Mouse (Mus musculus): ENCODE results near the gene Map1b. TPM values are rescaled to one million over a fixed set of nuclear protein-coding genes. Genes with fewer than 3 reads are reported as not detected.

Gene Map1b
- polyA plus RNA-seq, 1 experiment = 196 TPM

DNA sequence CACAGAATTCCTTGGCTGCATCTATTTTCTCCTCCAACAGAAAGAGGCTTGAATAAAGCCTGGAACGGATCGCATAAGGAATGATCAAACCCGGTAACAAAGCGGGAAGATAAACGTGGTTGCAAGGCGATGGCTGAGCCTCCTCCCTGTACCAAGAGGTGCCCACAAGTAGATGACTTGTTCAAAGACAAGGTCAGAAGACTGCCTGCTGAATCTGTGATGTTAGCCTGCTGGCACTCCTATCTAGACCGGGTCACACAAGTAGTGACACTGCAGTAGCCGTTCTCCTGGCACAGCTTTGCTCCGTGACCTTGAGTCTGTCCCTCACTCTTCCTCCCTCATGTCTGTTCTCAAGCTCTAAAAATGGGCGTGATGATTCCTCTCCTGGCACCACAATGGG, 2.4 kb downstream of the Map1b start:
- H3K4me1 ChIP-seq (ENCODE audit: control insufficient read depth, insufficient read depth, low read length) = peaks cover 16% of the 10 kb centered on the region
- 5% methylated on average over 10 of the region's 10 CpGs for WGBS
- TF ChIP-seq CTCF (IDR thresholded peaks at IDR 0.05; ENCODE audit: insufficient read depth, low read depth, low read length) = no peak
- no peak for TF ChIP-seq POLR2A (IDR thresholded peaks at IDR 0.05; ENCODE audit: insufficient read depth, low read depth, low read length)
- peak overlapping the region; percentile 86 for H3K27ac ChIP-seq (ENCODE audit: insufficient read depth, low read depth, low read length)
- H3K4me3 ChIP-seq (ENCODE audit: insufficient read depth, low read depth, low read length) = peak overlapping the region; percentile 61

DNA sequence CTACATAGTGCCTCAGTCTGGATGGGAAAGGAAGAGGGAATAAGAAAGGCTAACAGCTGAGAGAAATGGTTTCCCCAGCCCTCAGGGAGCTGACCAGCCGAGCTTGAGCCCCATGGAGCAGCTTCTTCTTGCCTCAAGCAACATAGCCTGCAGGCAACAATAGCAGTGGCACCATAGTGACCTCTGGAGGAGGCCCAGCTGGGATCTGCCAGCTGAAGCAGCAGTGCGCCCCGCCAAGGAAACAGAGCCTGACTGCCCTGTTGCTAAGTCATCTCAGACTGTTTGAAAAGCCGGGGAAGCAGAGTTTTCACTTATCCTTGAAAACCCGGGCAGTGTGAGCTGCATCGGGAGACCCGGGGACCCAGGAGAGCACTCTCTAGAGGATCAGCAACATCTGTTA, 3.2 kb downstream of the Map1b start:
- peaks cover 19% of the 10 kb centered on the region for H3K4me1 ChIP-seq (ENCODE audit: control insufficient read depth, insufficient read depth, low read length)
- TF ChIP-seq POLR2A (IDR thresholded peaks at IDR 0.05; ENCODE audit: insufficient read depth, low read depth, low read length) (no peak), CTCF (IDR thresholded peaks at IDR 0.05; ENCODE audit: insufficient read depth, low read depth, low read length) (no peak)
- H3K4me3 ChIP-seq (ENCODE audit: insufficient read depth, low read depth, low read length) = peak overlapping the region; percentile 12
- 1% methylated on average over 7 of the region's 7 CpGs for WGBS
- H3K27ac ChIP-seq (ENCODE audit: insufficient read depth, low read depth, low read length) = no peak overlapping the region

DNA sequence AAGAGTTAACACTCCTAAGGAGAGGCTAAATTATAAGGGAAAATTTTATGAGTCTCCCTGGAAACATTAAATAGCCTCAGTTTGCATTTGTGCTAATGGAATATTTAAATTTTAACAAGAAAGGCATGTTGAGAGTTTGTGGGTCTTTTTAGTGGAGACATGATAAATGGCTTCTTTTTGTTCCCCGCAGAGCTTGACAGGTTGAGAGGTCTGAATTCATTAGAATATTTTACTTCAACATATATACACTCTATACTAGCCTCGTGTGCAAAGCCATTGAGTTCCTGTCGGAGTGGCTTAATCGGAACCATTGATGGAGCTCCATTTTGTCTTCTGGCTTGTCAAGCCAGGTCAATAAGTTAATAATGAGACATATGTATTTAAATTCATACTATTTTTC, 6.4 kb downstream of the Map1b start:
- WGBS = 80% methylated on average over 4 of the region's 4 CpGs
- H3K27ac ChIP-seq (ENCODE audit: insufficient read depth, low read depth, low read length) = no peak overlapping the region
- H3K4me1 ChIP-seq (ENCODE audit: control insufficient read depth, insufficient read depth, low read length) = peaks cover 13% of the 10 kb centered on the region
- TF ChIP-seq POLR2A (IDR thresholded peaks at IDR 0.05; ENCODE audit: insufficient read depth, low read depth, low read length) (no peak), CTCF (IDR thresholded peaks at IDR 0.05; ENCODE audit: insufficient read depth, low read depth, low read length) (no peak)
- no peak overlapping the region for H3K4me3 ChIP-seq (ENCODE audit: insufficient read depth, low read depth, low read length)

- TF ChIP-seq CTCF (IDR thresholded peaks at IDR 0.05; ENCODE audit: insufficient read depth, low read depth, low read length) = no peak
- TF ChIP-seq POLR2A (IDR thresholded peaks at IDR 0.05; ENCODE audit: insufficient read depth, low read depth, low read length) = no peak
- 49% methylated on average over 2 of the region's 2 CpGs for WGBS
- no peak overlapping the region for H3K4me3 ChIP-seq (ENCODE audit: insufficient read depth, low read depth, low read length)
- H3K4me1 ChIP-seq (ENCODE audit: control insufficient read depth, insufficient read depth, low read length) = peaks cover 18% of the 10 kb centered on the region
- H3K27ac ChIP-seq (ENCODE audit: insufficient read depth, low read depth, low read length) = no peak overlapping the region
These were observed 9.8 kb downstream of the Map1b start for GRCm38 (mm10) chr13:99506580-99506962.

GRCm38 (mm10) chr13:99505826-99506579, 10.3 kb downstream of the Map1b start:
- Histone ChIP-seq H3K27ac (ENCODE audit: insufficient read depth, low read depth, low read length) (no peak overlapping the region), H3K4me3 (ENCODE audit: insufficient read depth, low read depth, low read length) (no peak overlapping the region), H3K4me1 (ENCODE audit: control insufficient read depth, insufficient read depth, low read length) (peaks cover 16% of the 10 kb centered on the region)
- TF ChIP-seq POLR2A (IDR thresholded peaks at IDR 0.05; ENCODE audit: insufficient read depth, low read depth, low read length) (no peak), CTCF (IDR thresholded peaks at IDR 0.05; ENCODE audit: insufficient read depth, low read depth, low read length) (no peak)
- whole genome bisulfite sequencing = 85% methylated on average over 11 of the region's 11 CpGs

DNA sequence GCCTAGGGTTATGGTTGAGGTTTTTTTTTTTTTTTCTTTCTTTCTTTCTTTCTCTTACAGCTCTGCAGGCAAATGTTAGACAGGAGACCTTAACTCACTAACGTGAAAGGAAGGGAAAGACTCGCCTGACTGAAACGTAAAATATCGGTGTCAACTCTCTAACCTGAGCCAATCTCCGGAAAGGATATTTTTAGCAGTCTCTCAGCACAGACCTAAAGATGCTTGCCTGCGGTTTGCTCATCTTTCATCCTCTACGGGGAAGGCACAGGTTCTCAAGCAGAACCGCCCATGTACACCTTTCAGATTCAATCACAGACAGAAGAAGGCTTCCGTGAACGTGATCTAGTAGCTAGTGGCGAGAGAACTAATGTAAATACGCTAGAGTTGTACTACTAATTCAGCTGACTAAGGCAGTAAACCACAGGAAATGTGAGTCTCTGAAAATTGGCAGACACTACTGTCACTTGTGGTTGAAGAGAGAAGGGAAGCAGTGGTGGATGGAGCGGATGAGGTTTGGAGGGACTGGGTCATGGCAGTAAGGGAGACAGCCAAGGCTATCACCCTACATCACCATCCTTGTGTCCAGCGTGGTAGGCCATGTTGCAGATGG, 12.9 kb downstream of the Map1b start:
- WGBS = 77% methylated on average over 14 of the region's 14 CpGs
- H3K4me3 ChIP-seq (ENCODE audit: insufficient read depth, low read depth, low read length) = no peak overlapping the region
- H3K4me1 ChIP-seq (ENCODE audit: control insufficient read depth, insufficient read depth, low read length) = peaks cover 18% of the 10 kb centered on the region
- H3K27ac ChIP-seq (ENCODE audit: insufficient read depth, low read depth, low read length) = no peak overlapping the region
- TF ChIP-seq POLR2A (IDR thresholded peaks at IDR 0.05; ENCODE audit: insufficient read depth, low read depth, low read length) = no peak
- no peak for TF ChIP-seq CTCF (IDR thresholded peaks at IDR 0.05; ENCODE audit: insufficient read depth, low read depth, low read length)

GRCm38 (mm10) chr13:99502911-99503310, 13.4 kb downstream of the Map1b start:
- 59% methylated on average over 7 of the region's 7 CpGs for WGBS
- H3K4me1 ChIP-seq (ENCODE audit: control insufficient read depth, insufficient read depth, low read length) = peaks cover 15% of the 10 kb centered on the region
- TF ChIP-seq POLR2A (IDR thresholded peaks at IDR 0.05; ENCODE audit: insufficient read depth, low read depth, low read length) = no peak
- TF ChIP-seq CTCF (IDR thresholded peaks at IDR 0.05; ENCODE audit: insufficient read depth, low read depth, low read length) = no peak
- H3K4me3 ChIP-seq (ENCODE audit: insufficient read depth, low read depth, low read length) = no peak overlapping the region
- H3K27ac ChIP-seq (ENCODE audit: insufficient read depth, low read depth, low read length) = no peak overlapping the region

DNA sequence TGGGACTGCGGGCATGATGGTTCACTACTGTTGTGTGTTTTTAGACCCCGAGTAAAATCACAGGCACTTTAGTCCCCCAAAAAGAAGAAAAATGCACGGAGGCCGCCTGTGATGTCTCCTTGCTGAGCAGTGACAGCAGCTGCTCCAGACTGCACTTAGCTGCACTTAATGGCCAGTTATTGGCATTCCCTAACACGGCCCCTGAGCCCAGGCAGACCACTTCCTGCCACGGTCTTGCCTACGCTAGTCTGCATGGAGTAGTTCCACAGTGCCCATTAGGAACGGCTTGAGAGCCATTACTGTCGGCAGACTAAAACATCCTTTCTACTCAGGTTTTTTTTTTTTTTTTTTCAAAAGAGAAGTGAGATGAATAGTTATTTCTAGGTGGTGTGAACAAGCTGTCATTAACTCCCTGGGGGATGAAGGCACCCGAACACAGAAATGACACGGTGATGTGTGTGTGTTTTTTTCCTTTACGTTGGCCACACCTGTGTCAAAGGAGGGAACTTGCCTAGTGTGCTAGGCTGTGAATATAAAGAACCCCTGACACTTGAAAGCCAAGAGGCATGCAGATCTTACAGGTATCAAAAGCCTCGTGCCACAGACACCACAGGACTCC, 14.1 kb downstream of the Map1b start:
- peaks cover 15% of the 10 kb centered on the region for H3K4me1 ChIP-seq (ENCODE audit: control insufficient read depth, insufficient read depth, low read length)
- TF ChIP-seq CTCF (IDR thresholded peaks at IDR 0.05; ENCODE audit: insufficient read depth, low read depth, low read length) = no peak
- no peak for TF ChIP-seq POLR2A (IDR thresholded peaks at IDR 0.05; ENCODE audit: insufficient read depth, low read depth, low read length)
- peak overlapping the region; percentile 24; the same call in 1 of the 2 replicates for H3K27ac ChIP-seq (ENCODE audit: insufficient read depth, low read depth, low read length)
- H3K4me3 ChIP-seq (ENCODE audit: insufficient read depth, low read depth, low read length) = no peak overlapping the region
- 34% methylated on average over 13 of the region's 13 CpGs for WGBS

DNA sequence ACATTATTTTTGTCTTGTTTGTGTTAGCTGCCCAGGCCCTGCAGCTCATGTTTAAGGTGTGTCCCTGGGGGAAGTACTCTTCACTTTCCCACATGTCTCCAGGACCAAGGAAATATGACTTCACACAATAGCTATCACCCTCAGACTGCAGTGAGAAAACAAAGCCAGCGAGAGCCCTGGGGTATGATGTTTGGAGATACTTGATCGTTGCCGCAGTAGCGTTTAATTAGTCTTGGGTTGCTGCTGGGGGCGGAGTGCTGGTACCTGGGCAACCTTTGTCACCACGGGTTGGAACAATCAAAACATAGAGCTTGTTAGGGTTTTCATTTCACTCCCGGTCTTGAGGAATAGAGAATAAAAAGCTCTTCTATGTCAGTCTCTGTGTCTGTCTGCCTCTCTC, 14.9 kb downstream of the Map1b start:
- TF ChIP-seq POLR2A (IDR thresholded peaks at IDR 0.05; ENCODE audit: insufficient read depth, low read depth, low read length) = no peak
- no peak for TF ChIP-seq CTCF (IDR thresholded peaks at IDR 0.05; ENCODE audit: insufficient read depth, low read depth, low read length)
- 27% methylated on average over 7 of the region's 7 CpGs for WGBS
- Histone ChIP-seq H3K4me3 (ENCODE audit: insufficient read depth, low read depth, low read length) (no peak overlapping the region), H3K4me1 (ENCODE audit: control insufficient read depth, insufficient read depth, low read length) (peaks cover 15% of the 10 kb centered on the region), H3K27ac (ENCODE audit: insufficient read depth, low read depth, low read length) (no peak overlapping the region)

All from olfactory bulb, adult 2 months (tissue).